Mouse (Mus musculus): Measurements from ENCODE around the gene Acpp. TPM values are rescaled to one million over a fixed set of nuclear protein-coding genes. Genes with fewer than 3 reads are reported as not detected.

The Acpp gene
- 1.8 and 2.7 TPM in 2 replicates for polyA plus RNA-seq (2012; rRNA removed)

GRCm38 (mm10) chr9:104337183-104337931 lies at the start of gene Acpp:
TSS of gene Acpp (minus strand) at chr9:104337748.

GRCm38 (mm10) chr9:104262823-104263352 lies 74.7 kb downstream of the Acpp start, which contains the start of gene Dnajc13:
TSS of gene Dnajc13 (minus strand) at chr9:104262930.

Other genes with a start within 250 kb of the Acpp start
- 0.99 and 2.7 TPM in 2 replicates for gene Ackr4, start 210.8 kb downstream of the Acpp start, polyA plus RNA-seq (2012; rRNA removed)
- 11.3 and 16.1 TPM in 2 replicates for gene Dnajc13, start 74.8 kb downstream of the Acpp start, polyA plus RNA-seq (2012; rRNA removed)
- gene Cpne4, start 209.5 kb upstream of the Acpp start, polyA plus RNA-seq (2012; rRNA removed) = not detected in 2 replicates